Mouse (Mus musculus) kidney, postnatal 10 days (tissue): ENCODE results near the gene Msi2.

Source experiments
- DNase-seq: peaks from one replicate; pipeline ENCODE4 v3.0.0; 2021; ENCODE audit warnings: mixed read lengths

The Msi2 gene

DNA sequence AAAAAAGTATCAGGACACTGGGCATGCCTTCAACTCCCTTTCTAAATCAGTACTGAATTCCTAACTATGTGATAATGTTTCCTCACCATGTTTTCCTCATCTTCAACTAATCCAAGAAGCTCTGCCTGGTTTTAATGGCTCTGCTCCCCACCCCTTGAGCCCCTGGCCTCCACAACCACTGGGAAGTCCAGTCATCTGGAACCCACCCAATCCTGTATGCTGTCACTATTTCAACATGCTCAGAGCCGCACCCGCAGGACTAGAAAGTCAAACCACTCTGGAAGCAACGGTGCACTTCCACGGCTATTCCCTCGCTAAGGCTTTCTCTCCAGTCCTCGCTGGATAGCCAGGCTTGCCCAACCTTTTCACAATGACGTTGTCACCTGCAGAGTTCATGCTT is 106.2 kb downstream of the Msi2 start:
- DNase-seq: no peak

DNA sequence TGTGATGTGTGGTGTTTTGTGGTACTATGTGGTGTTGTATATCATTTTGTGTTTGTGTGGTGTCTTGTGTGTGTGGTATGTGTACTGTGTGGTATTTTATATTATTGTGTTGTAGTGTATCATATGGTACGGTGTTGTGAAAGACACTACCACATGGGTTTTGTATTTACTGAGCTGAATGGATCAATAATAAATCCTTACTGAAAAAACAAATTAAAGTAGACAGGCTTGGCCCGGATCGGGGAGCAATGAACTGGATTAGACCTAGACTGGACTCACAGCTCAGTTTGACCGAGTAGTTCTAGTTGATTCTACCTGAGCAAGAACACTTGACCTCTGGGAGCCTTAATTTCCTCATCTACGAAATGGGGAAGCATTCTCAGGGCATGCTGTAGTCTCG is 107.5 kb downstream of the Msi2 start:
- no peak for DNase-seq

DNA sequence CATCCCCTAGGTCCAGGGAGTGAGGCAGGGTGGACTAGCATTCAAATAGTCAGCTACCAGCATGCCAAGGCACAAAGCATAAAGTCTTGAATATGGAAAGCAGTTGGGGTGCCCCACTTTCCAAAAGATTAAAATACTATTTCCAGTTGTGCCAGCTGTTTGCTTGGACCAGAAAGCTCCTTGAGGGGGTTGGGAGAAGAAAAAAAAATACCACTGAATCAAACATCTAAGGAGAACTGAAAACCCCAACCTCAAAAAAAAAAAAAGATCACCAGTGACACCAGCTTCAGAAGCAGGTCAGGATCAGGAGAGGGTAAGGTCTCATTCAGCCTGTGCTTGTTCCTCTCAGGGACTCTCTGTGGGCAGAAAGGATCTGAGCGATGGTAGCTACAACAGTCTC is 108.2 kb downstream of the Msi2 start:
- no peak for DNase-seq

DNA sequence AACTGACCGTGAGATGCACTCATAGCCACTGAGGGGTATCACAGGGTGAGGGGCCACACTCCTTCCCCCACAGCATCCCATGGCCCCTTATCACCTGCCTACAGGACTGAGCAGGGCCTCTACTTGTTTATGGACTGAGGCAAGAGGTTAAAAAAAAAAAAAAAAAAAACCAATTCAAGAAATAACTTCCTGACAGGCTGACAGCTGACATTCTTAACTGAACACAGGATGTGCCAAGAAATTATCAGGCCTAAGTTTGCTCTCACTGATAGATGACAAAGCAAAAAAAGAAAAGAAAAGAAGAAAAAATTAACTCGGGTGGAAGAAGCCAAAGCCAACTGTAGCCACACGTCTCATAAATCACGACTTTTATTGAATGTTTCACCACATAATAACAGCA is 109.7 kb downstream of the Msi2 start:
- DNase-seq: no peak

DNA sequence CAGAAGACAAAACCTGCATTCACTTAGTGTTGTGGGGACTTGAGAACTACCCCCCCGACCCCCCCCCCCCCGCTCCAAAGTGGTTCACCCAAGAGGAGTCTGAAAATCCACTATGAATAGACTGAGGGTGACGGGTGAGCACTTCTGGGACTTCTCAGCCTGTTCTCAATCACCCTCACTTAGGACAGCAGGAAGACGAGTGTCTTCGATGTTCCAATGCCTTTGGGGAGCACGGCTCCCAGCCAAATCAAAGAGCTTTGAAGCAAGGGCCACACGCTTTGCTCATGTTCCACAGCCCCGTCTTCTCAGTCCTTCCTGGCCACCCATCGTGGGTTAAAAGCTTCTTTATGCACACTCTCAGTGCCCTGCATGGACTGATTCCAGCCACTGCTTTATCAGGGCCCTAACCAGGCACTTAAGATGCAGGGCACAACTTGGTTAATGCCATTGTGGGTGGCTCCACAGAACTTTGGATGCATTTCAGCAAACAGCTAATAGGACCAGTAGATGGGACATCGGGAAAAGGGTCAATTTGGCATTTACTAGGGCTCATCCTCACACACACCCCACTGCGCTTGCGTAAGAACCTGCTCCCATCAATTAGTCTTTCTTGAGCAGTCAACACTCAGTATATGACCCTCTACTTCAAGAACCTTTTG is 110.5 kb downstream of the Msi2 start:
- no peak for DNase-seq

DNA sequence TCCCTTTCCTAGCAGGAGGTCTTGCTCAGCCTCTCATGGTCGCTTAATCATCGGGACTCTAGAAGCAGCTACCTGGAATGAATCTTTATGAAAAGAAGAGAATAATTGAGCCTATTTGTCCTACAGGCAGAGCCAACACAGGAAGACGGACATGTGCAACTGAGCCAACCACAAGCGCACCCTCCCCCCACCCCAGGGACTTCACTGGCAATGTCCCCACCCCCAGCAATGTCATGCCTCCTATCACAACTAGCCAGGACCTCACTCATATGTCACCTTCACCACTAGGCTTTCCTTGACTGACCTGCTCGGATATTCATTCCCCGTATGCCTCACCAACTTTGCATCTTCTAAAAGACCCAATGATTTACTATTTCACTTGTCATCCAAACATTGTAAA is 112.5 kb downstream of the Msi2 start:
- DNase-seq: no peak

DNA sequence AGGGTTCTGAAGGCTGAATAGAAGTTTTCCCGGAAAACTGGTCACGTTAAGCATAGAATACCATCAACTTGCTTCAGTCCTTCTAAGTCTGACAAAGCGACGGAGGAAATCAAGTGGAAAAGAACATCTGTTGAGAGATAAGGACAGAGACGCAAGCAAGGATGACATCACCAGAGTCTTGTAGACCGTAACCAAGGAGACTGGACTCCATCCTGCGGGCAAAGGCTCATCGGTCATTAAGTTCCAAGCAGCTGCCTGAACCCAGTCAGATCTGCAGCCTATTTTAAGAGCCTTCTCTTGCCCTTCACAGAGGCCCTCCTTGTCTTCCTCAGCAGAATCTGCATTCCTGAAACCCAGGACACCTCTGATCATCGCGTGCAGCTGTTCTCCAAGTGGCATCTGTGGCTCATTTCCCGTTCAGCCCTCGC is 113.2 kb downstream of the Msi2 start:
- no peak for DNase-seq

DNA sequence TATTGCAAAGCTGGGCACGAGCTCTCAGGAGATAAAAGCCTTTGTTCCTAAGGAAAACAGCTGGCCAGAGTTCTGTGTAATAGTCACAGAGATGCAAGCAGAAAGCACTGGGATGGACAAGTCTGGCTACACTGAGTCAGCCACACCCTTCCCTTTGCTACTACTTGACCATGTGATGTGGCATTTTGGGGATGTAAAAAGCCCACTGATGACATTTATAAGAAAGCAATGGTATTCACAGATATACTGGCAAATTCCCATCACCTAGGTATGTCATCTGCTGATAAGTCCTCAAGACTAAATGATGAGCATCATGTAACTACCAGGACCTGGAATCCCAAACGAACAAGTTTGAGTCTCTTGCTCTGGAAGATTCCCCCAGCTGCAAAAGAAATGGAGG is 113.7 kb downstream of the Msi2 start:
- no peak for DNase-seq

DNA sequence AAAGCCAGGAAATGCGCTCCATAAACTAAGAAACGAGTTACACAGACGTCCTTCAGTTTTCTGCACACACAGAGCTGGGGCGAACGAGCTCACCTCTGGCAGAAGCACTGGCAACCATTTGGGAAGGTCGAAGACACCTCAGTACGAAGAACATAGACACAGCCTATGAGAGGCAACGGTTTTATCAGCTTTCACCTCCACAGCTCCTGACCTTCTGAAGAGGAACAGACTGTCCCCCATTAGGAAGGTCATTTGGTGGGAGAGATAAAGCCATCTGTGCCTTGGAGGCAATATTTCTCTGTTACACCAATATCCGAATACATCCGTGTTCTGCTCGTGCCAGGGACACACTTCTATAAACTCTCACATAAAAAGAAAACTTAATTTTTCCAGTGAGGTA is 114.9 kb downstream of the Msi2 start:
- DNase-seq: no peak

DNA sequence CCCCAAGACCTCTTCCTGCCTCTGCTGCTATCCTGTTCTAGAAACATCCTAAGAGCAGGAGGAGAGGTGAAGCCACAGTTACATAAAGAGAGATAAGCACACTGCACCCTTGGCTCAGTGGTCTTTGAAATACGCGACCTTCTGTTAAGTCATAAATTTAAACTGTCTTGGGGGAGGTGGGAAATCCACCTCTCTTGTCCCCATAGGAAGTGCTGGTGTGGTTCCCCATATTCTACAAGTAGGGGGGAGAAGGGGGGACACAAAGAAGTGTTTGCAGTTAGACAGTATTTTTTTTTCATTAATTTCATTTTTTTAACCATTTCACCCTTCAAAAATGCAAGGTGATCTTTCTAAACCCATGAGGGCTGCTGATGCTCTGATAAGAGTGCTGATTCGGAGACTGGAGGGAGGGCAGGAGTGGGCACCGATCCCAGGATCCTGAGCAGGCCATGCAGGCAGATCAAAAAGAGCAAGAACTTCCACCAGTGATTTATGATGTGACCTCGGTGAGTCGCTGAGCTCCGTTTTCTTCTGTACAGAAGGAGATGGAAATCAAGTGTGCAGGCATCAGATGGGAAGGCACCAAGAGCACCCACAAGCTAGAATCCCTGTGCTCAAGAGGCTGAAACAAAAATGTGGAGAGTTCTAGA is 115.7 kb downstream of the Msi2 start:
- DNase-seq: no peak

DNA sequence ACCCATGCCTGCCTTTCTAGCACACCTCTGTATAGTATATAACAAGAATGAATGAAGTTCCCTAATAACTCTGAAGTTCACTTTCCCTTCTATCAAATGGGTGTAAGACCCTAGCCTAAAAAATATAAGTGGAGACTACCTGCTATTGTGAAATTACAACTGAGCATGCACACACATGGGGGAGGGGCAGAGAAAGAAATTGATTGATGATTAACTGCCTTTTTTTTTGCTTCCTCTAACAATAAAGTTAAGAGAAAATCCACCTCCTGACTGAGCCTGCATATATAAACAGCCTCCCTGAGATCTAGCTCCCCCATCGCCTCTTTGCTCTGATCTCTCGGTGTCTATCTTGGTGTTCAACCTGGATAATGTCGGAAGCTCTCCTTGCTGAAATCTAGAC is 118.1 kb downstream of the Msi2 start:
- no peak for DNase-seq

DNA sequence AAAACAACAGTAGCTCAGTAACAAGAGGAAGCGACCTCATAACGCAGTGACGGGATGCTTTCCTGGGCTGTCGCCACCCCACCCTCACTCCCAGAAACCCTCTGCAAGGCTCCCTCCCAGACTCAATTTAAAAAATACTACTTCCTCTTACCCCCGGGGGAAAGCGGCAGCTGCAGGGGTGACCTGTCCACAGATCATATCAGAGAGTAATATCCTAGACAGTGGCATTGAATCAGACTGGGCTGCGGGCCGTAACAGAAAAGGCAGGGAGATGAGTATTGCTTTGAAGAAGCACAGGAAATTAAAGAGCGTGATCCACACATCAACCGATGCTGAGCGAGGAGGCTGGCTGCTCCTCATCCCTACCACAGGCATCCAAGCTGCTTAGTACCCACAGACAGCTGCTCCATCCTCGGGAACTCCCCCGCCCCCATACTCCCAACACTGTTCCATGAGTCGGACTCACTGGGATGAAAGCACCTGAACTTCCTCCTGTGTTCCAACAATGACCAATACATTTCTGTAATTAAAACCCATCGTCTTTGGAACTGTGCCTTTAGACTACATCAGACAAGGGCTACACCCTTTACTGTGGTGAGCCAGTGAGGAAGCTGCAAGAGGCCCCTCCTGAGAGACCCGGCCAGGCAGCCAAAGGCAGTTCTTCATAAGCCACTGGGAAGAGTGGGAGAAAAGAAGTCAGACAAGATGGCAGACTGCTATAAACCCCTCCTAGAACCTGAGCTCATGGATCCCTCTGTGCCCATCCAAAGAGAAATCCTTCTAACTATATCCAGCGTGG is 118.8 kb downstream of the Msi2 start:
- no peak for DNase-seq

DNA sequence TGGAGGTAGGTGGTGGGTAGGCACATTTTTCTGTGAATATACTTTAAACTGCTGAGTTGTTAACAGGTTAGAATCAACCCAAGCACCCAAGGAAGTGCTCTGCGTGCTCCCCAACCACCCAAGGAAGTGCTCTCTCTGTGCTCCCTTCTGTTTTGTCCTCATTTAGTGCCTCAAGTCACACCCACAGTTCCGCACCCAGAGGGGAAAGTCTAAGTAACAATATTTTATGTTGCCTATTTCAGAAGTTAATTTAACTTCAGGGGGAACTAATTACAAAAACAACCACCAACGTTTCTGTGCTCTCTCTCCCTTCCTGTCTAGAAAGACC is 119.5 kb downstream of the Msi2 start:
- DNase-seq: no peak

DNA sequence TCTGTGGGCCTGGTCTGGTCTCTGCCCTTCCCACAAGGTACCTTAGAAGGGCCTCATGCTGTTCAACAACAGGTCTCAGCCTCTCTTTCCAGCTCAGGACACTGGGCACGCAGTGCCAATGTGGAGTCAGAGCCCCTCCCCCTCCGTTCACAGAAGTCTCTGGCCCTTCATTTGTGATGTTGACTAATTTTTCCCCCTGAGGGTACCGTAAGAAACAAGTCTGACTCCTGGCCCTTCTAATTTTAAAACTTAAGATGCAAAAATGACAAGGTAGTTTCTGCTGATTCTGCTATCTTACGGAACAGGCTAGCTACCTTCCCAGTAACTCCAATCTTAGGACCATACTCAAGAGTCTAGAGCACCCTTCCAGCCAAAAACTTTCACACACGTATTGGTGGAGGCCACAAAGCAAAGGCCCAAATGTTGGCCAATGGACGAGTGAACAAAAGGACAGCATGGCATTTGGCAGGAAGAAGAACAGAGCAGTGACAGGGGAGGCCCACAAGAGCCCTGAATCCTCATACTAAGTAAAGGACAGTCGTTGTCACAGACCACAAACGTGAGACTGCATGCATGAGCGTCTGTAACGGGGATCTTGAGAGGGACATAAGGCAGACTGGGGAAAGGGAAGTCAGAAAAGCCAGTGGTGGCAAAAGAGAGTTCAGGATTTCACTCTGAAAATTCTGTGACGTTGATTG is 120.0 kb downstream of the Msi2 start:
- DNase-seq: no peak

DNA sequence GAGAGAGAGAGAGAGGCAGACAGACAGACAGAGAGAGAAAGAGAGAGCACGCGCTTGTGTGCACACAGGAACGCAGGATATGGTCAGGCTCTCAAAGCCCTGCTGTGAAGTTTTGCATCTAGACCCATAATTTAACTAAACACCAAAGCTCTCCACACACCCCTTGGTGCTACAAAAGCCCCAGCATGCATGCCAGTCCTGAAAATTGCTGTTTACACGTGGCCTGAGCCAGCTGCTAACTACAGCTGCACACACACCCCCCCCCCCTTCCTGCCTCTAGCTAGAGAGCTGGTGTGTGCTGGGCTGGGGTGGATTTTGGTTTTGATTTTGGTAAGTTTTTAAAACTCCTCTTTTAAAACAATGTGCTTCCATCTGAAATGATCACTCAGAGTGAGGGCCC is 122.7 kb downstream of the Msi2 start:
- DNase-seq: no peak

DNA sequence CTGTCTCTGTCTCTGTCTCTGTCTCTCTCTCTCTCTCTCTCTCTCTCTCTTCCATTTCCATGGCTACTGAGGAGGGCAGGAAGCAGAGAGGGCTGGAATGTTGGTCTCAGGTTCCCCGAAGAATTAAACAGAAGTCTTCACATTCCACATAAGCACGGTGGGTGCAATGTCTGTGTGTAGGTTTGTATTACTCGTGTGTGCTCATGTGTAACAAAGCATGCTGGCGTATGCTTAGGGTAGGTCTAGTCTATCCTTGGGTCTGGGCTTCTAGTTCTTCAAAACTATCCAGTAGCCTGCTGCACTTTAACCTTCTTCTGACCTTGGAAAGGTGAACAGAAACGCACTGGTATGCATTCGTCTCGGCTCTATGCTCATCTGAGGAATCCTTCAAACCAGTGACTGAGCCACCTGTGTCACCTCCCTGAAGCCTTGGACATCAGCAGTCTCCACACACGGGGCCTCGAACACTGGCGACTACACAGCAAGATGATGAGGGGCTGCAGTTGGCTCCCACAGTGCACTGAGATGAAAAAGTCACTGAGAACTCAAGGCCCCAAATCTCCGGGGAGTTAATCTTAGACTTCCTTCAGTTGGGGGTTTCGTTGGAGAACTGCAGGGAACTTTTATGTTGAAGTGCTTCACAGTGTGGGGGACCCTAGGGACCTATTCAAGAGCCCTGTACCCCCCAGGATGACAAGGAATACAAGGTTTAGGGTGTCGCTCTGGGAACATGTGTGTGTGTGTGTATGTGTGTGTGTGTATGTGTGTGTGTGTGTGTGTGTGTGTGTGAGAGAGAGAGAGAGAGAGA is 123.3 kb downstream of the Msi2 start:
- DNase-seq: no peak

DNA sequence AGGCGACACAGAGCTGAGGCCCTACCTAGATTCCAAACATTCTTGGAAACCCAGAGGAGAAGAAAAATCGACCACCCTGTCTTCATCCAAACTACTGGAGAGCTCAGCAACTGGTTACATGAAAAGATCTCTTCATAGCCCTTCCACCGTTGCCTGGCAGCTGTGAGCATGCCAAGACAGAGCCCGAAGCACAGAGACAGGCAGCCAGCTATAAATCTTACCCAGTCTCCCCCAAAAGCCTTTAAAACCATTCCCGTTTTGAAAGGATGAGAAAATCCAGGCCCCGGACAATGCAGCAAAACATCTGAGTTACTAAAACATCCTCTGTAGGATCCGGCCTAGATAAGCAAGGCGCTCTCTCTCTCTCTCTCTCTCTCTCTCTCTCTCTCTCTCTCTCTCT is 124.3 kb downstream of the Msi2 start:
- no peak for DNase-seq

DNA sequence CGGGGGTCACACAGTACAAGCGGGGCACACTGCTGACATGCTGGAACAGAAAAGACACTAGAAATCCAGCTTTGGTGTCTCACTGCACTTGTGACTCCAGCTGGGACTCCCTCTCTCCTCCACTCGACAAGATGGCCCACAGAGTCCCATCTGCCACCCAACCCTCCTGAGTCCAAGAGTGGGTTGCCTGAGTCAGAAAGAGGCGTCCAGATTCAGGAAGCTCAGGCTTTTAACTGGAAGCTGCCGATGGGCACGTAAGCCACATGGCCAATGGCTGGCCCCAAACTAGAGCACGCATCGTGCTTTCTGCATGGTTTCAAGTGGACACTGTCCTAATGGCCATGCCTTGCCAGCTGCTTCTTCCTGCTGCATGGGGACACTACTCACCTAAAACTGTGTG is 126.2 kb downstream of the Msi2 start:
- no peak for DNase-seq

DNA sequence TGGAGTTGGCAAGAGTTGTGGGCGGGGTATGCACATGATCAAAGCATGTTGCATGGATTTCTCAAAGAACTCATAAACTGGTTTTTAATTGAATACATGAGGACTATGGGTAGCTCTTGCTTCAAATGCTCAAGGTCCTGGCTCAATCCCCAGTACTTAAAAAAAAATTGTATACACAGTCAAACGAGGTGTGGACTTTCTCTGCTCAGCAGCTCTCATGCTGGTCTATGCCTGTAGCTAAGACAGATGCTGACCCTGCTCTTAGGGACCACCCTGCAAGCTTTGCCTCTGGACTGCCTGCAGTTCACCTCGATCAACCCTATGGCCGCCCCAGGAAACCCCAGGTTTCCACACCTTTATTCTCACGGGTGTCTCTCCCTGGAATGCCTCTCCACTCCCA is 127.7 kb downstream of the Msi2 start:
- no peak for DNase-seq

DNA sequence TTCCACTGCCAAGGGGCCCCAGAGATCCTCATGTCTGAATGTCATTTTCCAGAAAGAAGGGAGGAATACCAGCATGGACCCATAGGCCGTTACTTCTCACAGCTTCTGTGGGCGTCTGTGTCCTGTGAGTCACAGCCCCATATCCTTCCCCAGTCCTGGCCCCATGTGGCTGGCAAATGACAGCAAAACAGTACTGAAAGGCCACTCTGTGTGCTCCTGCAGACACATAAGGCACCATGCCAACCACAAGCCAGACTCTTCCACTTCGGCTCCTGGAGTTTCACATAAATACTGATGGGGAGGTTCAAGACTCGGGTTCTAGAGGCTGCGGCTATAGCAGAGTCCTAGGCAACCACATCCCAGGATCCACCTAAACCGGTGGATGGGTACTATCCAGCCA is 128.7 kb downstream of the Msi2 start:
- DNase-seq: no peak

DNA sequence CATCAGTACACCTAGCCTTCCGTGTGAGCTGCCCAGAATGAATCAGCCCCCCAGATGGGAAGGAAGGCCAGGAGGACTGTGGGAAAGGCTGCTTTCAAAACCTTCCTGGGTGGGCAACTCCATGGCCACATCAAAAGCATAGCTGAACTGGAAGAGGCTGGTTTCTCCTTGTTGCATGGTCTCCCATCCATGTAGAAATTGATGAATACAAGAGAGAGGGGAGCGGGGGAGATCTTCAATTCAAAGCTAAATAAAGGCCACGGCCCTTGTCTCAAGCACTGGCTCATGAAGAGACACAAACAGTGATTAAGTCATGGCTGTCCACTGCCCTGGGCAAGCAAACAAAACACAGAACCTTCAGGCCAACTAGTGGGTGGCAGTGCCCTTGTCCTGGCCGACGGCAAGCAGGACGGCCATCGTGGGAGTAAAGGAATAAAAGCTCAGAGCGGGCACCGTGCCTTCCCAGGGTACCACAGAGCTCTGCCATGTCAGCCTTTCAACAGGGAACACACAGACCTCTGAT is 129.6 kb downstream of the Msi2 start:
- no peak for DNase-seq

DNA sequence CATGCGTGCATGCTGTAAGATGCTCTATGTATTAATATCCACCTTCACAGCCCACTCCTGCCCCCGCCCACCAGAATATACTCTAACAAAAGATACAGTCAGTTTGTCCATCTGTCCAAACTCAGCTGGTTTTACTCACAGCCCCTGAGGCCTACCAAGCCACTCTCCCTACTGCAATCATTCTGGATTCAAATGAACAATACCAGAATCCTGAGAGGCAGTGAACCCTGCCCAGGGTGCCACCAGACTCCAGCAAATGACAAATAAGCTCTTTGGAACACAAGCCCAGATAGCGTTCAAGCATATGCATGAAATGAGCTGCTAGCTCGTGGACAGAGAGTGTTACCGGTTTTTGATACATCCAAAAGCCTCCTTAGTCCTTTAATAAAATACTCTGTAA is 130.6 kb downstream of the Msi2 start:
- no peak for DNase-seq

DNA sequence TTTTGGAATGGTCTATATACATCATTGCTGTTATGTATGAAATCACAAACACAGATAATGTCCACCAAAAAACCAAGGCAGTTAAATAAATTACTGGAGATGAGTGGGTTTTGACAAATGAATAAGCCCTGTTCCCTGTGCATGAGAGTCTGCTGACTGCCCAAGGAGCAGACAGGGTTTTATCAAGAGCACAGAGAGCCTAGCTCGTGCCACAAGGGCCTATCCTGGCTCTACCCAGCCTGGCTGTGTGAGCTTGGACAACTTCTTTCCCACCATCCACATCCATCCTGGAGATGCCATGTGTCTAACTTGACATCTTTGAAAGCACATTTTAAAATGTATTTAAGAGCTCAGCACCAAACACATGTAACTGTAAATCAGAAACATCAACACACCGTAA is 132.4 kb downstream of the Msi2 start:
- DNase-seq: no peak
